Mouse (Mus musculus): ENCODE results near the gene Arhgdib. TPM values are rescaled to one million over a fixed set of nuclear protein-coding genes. Genes with fewer than 3 reads are reported as not detected.

The Arhgdib gene
- polyA plus RNA-seq, 1 experiment = 5.8 TPM

DNA sequence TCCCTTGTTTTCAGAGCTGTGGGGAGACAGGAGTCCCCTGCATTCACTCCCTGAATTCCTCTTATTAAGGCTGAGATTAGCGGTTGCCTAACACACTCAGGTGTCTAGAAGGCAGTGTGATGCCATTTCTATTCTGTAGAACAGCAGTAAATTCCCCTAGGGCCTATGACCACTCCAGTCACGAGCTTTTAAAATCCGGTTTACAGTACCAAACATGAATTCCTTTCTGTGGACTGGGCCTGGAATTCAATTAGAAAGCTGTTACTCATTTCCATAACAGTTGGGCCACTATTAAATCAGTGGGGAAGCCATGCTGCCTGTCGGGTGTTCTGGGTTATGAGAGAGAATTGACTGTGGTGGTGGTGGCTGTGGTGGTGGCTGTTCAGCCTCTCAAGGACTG is 6.0 kb upstream of the Arhgdib start:
- no peak for TF ChIP-seq POLR2A (IDR thresholded peaks at IDR 0.05; ENCODE audit: control insufficient read depth, low read depth, low read length)
- TF ChIP-seq CTCF (IDR thresholded peaks at IDR 0.05; ENCODE audit: control insufficient read depth, insufficient read depth, insufficient replicate concordance, low read depth, low read length) = no peak
- no peak overlapping the region for H3K27ac ChIP-seq (ENCODE audit: control insufficient read depth, insufficient read depth, low read depth, low read length)
- H3K4me1 ChIP-seq (ENCODE audit: control insufficient read depth, insufficient read depth, low read length) = no peaks in the 10 kb centered on the region
- H3K27me3 ChIP-seq (ENCODE audit: control insufficient read depth, insufficient read depth, low read length) = no peaks in the 10 kb centered on the region
- no peaks in the 10 kb centered on the region for H3K36me3 ChIP-seq (ENCODE audit: control insufficient read depth, insufficient read depth, low read length)
- no peak overlapping the region for H3K4me3 ChIP-seq (ENCODE audit: control insufficient read depth, low read depth, low read length)

DNA sequence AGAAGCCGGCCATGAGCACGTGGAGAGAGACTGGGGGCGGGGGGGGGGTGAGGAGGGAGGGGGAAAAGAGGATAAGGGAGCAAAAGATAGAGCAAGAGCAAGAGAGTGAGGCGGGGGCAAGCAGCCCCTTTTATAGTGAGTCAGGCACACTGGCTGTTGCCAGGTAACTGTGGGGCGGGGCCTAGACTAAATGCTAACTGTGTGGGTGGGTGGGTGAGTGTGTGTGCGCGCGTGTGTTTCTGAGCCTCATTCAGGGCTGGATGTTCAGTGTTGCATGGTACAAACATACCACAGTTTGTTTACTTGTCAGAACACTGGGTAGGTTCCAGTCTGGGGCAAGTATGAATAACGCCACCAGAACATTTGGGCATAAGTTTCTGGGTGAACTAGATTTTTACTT is 5.2 kb upstream of the Arhgdib start:
- Histone ChIP-seq H3K4me1 (ENCODE audit: control insufficient read depth, insufficient read depth, low read length) (no peaks in the 10 kb centered on the region), H3K36me3 (ENCODE audit: control insufficient read depth, insufficient read depth, low read length) (no peaks in the 10 kb centered on the region), H3K27me3 (ENCODE audit: control insufficient read depth, insufficient read depth, low read length) (no peaks in the 10 kb centered on the region), H3K4me3 (ENCODE audit: control insufficient read depth, low read depth, low read length) (no peak overlapping the region), H3K27ac (ENCODE audit: control insufficient read depth, insufficient read depth, low read depth, low read length) (no peak overlapping the region)
- TF ChIP-seq POLR2A (IDR thresholded peaks at IDR 0.05; ENCODE audit: control insufficient read depth, low read depth, low read length) (no peak), CTCF (IDR thresholded peaks at IDR 0.05; ENCODE audit: control insufficient read depth, insufficient read depth, insufficient replicate concordance, low read depth, low read length) (no peak)

- TF ChIP-seq CTCF (IDR thresholded peaks at IDR 0.05; ENCODE audit: control insufficient read depth, insufficient read depth, insufficient replicate concordance, low read depth, low read length) = no peak
- TF ChIP-seq POLR2A (IDR thresholded peaks at IDR 0.05; ENCODE audit: control insufficient read depth, low read depth, low read length) = no peak
- no peak overlapping the region for H3K27ac ChIP-seq (ENCODE audit: control insufficient read depth, insufficient read depth, low read depth, low read length)
- no peaks in the 10 kb centered on the region for H3K36me3 ChIP-seq (ENCODE audit: control insufficient read depth, insufficient read depth, low read length)
- no peaks in the 10 kb centered on the region for H3K4me1 ChIP-seq (ENCODE audit: control insufficient read depth, insufficient read depth, low read length)
- no peak overlapping the region for H3K4me3 ChIP-seq (ENCODE audit: control insufficient read depth, low read depth, low read length)
- no peaks in the 10 kb centered on the region for H3K27me3 ChIP-seq (ENCODE audit: control insufficient read depth, insufficient read depth, low read length)
Measured at GRCm38 (mm10) chr6:136946241-136946640, 4.5 kb upstream of the Arhgdib start.

DNA sequence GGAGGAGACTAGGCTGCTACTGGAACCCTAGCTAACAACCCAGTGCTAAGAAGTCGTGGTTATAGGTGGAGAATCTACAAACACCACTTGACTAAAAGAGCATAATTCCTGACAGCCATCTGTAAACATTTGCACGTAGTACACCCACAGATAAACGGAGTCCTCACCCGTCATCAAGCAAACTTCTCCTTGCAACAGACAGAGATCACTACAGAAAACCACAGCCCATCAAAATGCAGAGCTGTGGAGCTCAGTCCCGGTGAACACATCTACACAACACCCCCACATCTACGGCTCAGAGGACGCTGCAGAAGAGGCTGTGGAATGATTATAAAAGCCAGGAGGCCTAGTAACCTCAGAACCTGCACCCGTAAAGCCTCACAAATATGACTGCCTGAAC is 2.8 kb upstream of the Arhgdib start:
- no peaks in the 10 kb centered on the region for H3K36me3 ChIP-seq (ENCODE audit: control insufficient read depth, insufficient read depth, low read length)
- H3K4me1 ChIP-seq (ENCODE audit: control insufficient read depth, insufficient read depth, low read length) = no peaks in the 10 kb centered on the region
- TF ChIP-seq CTCF (IDR thresholded peaks at IDR 0.05; ENCODE audit: control insufficient read depth, insufficient read depth, insufficient replicate concordance, low read depth, low read length) (no peak), POLR2A (IDR thresholded peaks at IDR 0.05; ENCODE audit: control insufficient read depth, low read depth, low read length) (no peak)
- H3K27ac ChIP-seq (ENCODE audit: control insufficient read depth, insufficient read depth, low read depth, low read length) = no peak overlapping the region
- H3K27me3 ChIP-seq (ENCODE audit: control insufficient read depth, insufficient read depth, low read length) = no peaks in the 10 kb centered on the region
- no peak overlapping the region for H3K4me3 ChIP-seq (ENCODE audit: control insufficient read depth, low read depth, low read length)

DNA sequence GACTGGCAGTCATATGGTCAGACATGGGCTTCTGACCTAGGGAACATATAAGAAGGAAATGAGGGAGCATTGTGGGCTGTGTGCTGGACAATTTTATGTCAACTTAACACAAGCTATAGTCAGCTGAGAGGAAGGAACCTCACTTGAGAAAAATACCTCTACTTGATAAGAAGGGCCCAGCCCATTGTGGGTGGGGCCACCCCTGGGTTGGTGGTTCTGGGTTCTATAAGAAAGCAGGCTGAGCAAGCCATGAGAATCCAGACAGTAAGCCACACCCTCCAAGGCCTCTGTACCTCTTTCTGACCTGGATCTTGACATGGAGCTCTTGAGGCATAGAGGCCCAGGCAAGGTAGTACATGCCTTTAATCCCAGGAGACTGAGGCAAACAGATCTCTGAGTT is 1.7 kb upstream of the Arhgdib start:
- H3K4me1 ChIP-seq (ENCODE audit: control insufficient read depth, insufficient read depth, low read length) = peaks cover 4% of the 10 kb centered on the region
- no peaks in the 10 kb centered on the region for H3K27me3 ChIP-seq (ENCODE audit: control insufficient read depth, insufficient read depth, low read length)
- H3K4me3 ChIP-seq (ENCODE audit: control insufficient read depth, low read depth, low read length) = no peak overlapping the region
- no peaks in the 10 kb centered on the region for H3K36me3 ChIP-seq (ENCODE audit: control insufficient read depth, insufficient read depth, low read length)
- H3K27ac ChIP-seq (ENCODE audit: control insufficient read depth, insufficient read depth, low read depth, low read length) = no peak overlapping the region
- no peak for TF ChIP-seq CTCF (IDR thresholded peaks at IDR 0.05; ENCODE audit: control insufficient read depth, insufficient read depth, insufficient replicate concordance, low read depth, low read length)
- TF ChIP-seq POLR2A (IDR thresholded peaks at IDR 0.05; ENCODE audit: control insufficient read depth, low read depth, low read length) = no peak

- Histone ChIP-seq H3K36me3 (ENCODE audit: control insufficient read depth, insufficient read depth, low read length) (no peaks in the 10 kb centered on the region), H3K27ac (ENCODE audit: control insufficient read depth, insufficient read depth, low read depth, low read length) (no peak overlapping the region), H3K27me3 (ENCODE audit: control insufficient read depth, insufficient read depth, low read length) (no peaks in the 10 kb centered on the region), H3K4me3 (ENCODE audit: control insufficient read depth, low read depth, low read length) (no peak overlapping the region), H3K4me1 (ENCODE audit: control insufficient read depth, insufficient read depth, low read length) (peaks cover 4% of the 10 kb centered on the region)
- TF ChIP-seq CTCF (IDR thresholded peaks at IDR 0.05; ENCODE audit: control insufficient read depth, insufficient read depth, insufficient replicate concordance, low read depth, low read length) (no peak), POLR2A (IDR thresholded peaks at IDR 0.05; ENCODE audit: control insufficient read depth, low read depth, low read length) (no peak)
Measured at GRCm38 (mm10) chr6:136942280-136942679, 581 bp upstream of the Arhgdib start.

- Histone ChIP-seq H3K4me1 (ENCODE audit: control insufficient read depth, insufficient read depth, low read length) (peaks cover 4% of the 10 kb centered on the region), H3K27ac (ENCODE audit: control insufficient read depth, insufficient read depth, low read depth, low read length) (peak overlapping the region; percentile 52), H3K27me3 (ENCODE audit: control insufficient read depth, insufficient read depth, low read length) (no peaks in the 10 kb centered on the region), H3K4me3 (ENCODE audit: control insufficient read depth, low read depth, low read length) (no peak overlapping the region), H3K36me3 (ENCODE audit: control insufficient read depth, insufficient read depth, low read length) (no peaks in the 10 kb centered on the region)
- no peak for TF ChIP-seq CTCF (IDR thresholded peaks at IDR 0.05; ENCODE audit: control insufficient read depth, insufficient read depth, insufficient replicate concordance, low read depth, low read length)
- TF ChIP-seq POLR2A (IDR thresholded peaks at IDR 0.05; ENCODE audit: control insufficient read depth, low read depth, low read length) = no peak
Measured at GRCm38 (mm10) chr6:136940188-136940960, 1.3 kb downstream of the Arhgdib start.
